Mouse (Mus musculus) liver, embryonic 11.5 days (tissue): ENCODE data around the gene Pou3f1. TPM values are rescaled to one million over a fixed set of nuclear protein-coding genes. Genes with fewer than 3 reads are reported as not detected.
"Not testable (repeated sequence)": the region's sequence is repeated elsewhere in the genome, so short reads cannot be mapped to it uniquely, and the experiment has no call there.

ENCODE experiments used
- ATAC-seq: fragments of 200-750 bp; cut with Nextera tagmentation; replicated peaks from 2 replicates; pipeline ENCODE4 v1.8.0; 2017; ENCODE audit warnings: moderate number of reproducible peaks, mild to moderate bottlenecking, moderate TSS enrichment, moderate library complexity; ENCODE audit not compliant: low FRiP score
- DNase-seq: peaks from one replicate; pipeline ENCODE4 v3.0.0-alpha.2; 2017; ENCODE audit warnings: low spot score
- H3K27ac ChIP-seq: fragments of 300-500 bp; sonication (generic); 2 replicates; pipeline ENCODE4 v1.5.1; 2014; ENCODE audit warnings: mild to moderate bottlenecking, low read depth, low read length, control low read depth
- H3K27me3 ChIP-seq: fragments of 300-500 bp; sonication (generic); replicated peaks from 2 replicates; pipeline ENCODE4 v1.6.1; 2014; ENCODE audit warnings: low read length, mixed read lengths; ENCODE audit not compliant: control insufficient read depth, insufficient read depth
- H3K36me3 ChIP-seq: fragments of 300-500 bp; sonication (generic); 2 replicates; pipeline ENCODE4 v1.6.1; 2014; ENCODE audit warnings: mild to moderate bottlenecking, low read length, moderate library complexity, mixed read lengths; ENCODE audit not compliant: control insufficient read depth, insufficient read depth
- H3K4me1 ChIP-seq: fragments of 300-500 bp; sonication (generic); replicated peaks from 2 replicates; pipeline ENCODE4 v1.6.1; 2014; ENCODE audit warnings: low read length, mixed read lengths; ENCODE audit not compliant: control insufficient read depth, insufficient read depth
- H3K4me2 ChIP-seq: fragments of 300-500 bp; sonication (generic); 2 replicates; pipeline ENCODE4 v1.6.1; 2014; ENCODE audit warnings: mild to moderate bottlenecking, control low read depth, moderate library complexity
- H3K4me3 ChIP-seq: fragments of 300-500 bp; sonication (generic); 2 replicates; pipeline ENCODE4 v1.5.1; 2014; ENCODE audit warnings: low read depth, low read length, control low read depth
- H3K9ac ChIP-seq: fragments of 300-500 bp; sonication (generic); 2 replicates; pipeline ENCODE4 v1.6.1; 2014; ENCODE audit warnings: low read depth, low read length, control low read depth
- H3K9me3 ChIP-seq: fragments of 300-500 bp; sonication (generic); 2 replicates; pipeline ENCODE4 v1.6.1; 2016; ENCODE audit warnings: low read length, inconsistent platforms, mixed read lengths; ENCODE audit not compliant: control insufficient read depth
- WGBS: fragments of 180-500 bp; shearing (Covaris S2); extraction: QIAGEN DNeasy Blood & Tissue Kit; methylation state at CpG from one replicate; pipeline ENCODE4 v1.1.7; 2014; 5-methylcytosine and 5-hydroxymethylcytosine counted together
- polyA plus RNA-seq: library from polyadenylated mRNA; unstranded; fragments of >200 nt; fragmentation: Nextera tagmentation; extraction: Ambion mirVana; gene quantifications from 2 replicates; pipeline ENCODE4 v1.2.1, GENCODE M21; 2014

Pou3f1 gene
- polyA plus RNA-seq, 1 experiment from 2014 or later = 0.16 TPM

GRCm38 (mm10) chr4:124707381-124708199 lies 51.0 kb downstream of the Pou3f1 start:
- not testable (repeated sequence) for ATAC-seq, H3K36me3 ChIP-seq, H3K4me2 ChIP-seq, H3K9ac ChIP-seq, H3K27me3 ChIP-seq, H3K27ac ChIP-seq, H3K4me3 ChIP-seq, DNase-seq, H3K9me3 ChIP-seq
- peaks cover 55% of the 10 kb centered on the region for H3K4me1 ChIP-seq
- WGBS = 87% methylated on average over 25 of the region's 25 CpGs

DNA sequence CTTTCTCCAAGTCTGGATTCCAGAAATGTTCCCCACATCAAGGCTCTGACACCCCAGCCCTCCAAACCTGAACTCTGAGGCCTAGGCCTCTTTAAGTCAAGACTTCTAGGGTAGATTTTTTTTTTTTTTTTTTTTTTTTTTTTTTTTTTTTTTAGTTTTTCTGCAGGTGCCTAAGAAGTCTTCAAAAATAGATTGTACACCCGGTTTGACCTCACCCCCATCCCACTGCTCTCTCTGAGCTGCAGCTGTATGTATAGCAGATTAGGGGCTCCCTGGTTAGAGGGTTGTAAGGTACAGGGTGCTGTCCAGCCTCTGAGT lies 51.6 kb downstream of the Pou3f1 start:
- peak overlapping the region; percentile 95 for H3K27ac ChIP-seq
- H3K4me2 ChIP-seq = peak overlapping the region; percentile 73
- ATAC-seq, DNase-seq, H3K36me3 ChIP-seq, H3K9me3 ChIP-seq, H3K27me3 ChIP-seq: not testable (repeated sequence)
- 6% methylated on average over 1 of the region's 1 CpGs for WGBS
- H3K4me3 ChIP-seq = peak overlapping the region; percentile 39; the same call in 1 of the 2 replicates
- peak overlapping the region; percentile 61; the same call in 1 of the 2 replicates for H3K9ac ChIP-seq
- H3K4me1 ChIP-seq = peaks cover 53% of the 10 kb centered on the region

DNA sequence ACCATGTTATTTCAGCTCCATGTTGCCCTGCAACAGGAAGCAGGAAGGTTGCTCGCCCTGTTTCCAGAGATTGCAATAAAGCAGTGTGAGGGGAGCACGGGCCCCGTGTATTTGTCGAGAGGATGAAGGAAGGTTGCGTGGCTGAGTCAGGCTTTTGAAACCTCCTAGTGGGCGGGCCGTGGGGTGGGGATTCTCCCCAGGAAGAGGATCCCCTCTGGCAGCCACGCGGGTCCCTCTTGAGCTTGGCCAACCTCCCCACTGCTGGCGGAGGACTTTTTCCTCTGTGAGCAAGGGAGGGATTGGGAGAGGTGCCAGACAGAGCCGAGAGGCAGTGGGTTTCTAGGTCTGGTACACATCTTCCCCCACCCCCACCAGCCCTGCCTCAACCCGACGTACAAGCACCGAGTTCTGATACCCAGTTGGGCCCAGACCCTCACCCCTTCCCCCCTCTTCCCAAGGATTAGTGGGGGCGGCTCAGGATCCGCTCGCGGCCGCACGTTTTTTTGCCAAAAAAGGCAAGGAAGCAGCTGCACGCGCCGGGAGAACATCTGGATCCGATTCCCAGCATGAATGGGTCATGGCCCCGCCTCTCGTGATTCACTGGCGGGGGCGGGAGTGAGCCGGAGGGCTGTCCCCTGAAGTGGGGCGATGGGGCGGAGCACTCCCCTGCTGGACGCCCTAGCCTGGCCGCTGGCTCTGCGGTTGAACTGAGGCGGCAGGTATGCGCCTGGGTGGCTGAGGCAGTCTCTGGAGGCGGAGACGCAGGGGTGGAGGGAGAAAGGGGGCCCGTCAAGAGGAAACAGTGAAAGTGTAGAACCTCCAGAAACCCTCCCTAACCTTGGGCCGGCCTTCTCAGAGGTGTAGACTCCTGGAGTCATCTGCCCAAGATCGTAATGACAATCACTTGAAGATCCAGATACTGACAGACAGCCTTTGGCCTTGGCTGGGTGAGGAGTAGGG lies 52.2 kb downstream of the Pou3f1 start:
- 3% methylated on average over 41 of the region's 41 CpGs for WGBS
- ATAC-seq (peak; percentile 81), DNase-seq (peak; percentile 87)
- peak overlapping the region; percentile 95 for H3K27ac ChIP-seq
- H3K9ac ChIP-seq = peak overlapping the region; percentile 61
- H3K4me1 ChIP-seq = peaks cover 47% of the 10 kb centered on the region
- no peaks in the 10 kb centered on the region for H3K9me3 ChIP-seq
- H3K4me3 ChIP-seq = peak overlapping the region; percentile 39
- H3K36me3 ChIP-seq = no peaks in the 10 kb centered on the region; the same call in 1 of the 2 replicates
- no peaks in the 10 kb centered on the region for H3K27me3 ChIP-seq
- H3K4me2 ChIP-seq = peak overlapping the region; percentile 73

DNA sequence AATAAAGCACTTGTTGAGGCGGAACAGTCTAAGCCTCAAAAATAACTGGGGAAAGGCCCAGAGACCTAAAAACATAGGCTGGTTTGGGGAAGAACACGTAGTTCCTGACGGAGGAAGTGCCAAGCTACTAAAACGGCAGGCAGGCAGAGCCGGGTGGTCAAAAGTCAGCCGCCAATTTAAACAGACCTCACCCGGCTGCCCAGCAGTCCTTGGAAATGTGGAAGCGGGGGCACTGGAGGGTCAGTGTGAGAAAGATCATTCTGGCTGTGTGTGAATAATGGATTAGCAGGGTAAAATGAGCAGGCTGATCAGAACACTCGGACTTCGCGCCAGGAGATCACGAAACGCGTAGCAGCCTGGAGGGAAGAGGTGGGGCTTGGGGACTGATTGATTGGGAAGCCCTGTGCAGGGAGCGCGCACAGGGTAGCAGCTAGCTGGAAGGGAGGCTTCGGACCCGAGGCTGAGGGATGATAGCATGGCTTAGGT lies 53.4 kb downstream of the Pou3f1 start:
- Histone ChIP-seq H3K4me1 (peaks cover 35% of the 10 kb centered on the region), H3K36me3 (no peaks in the 10 kb centered on the region; the same call in 1 of the 2 replicates)
- WGBS = 4% methylated on average over 18 of the region's 18 CpGs

More for the DNA sequence above, 53.4 kb downstream of the Pou3f1 start:
- ATAC-seq (no peak; the same call in 1 of the 2 replicates), DNase-seq (peak; percentile 55)
- H3K4me3 ChIP-seq = peak overlapping the region; percentile 39
- peak overlapping the region; percentile 64 for H3K9ac ChIP-seq
- H3K9me3 ChIP-seq = no peaks in the 10 kb centered on the region
- H3K4me2 ChIP-seq = peak overlapping the region; percentile 73
- no peaks in the 10 kb centered on the region for H3K27me3 ChIP-seq
- H3K27ac ChIP-seq = peak overlapping the region; percentile 95

Other genes starting within 250 kb of the Pou3f1 start
- not detected in 2 replicates for gene 3100002H09Rik, start 46.0 kb upstream of the Pou3f1 start, polyA plus RNA-seq
- gene Utp11, start 36.8 kb downstream of the Pou3f1 start, polyA plus RNA-seq = 73.3 and 80.5 TPM in 2 replicates
- 5.1 and 6.8 TPM in 2 replicates for gene Fhl3, start 43.9 kb downstream of the Pou3f1 start, polyA plus RNA-seq
- gene Sf3a3, start 58.0 kb downstream of the Pou3f1 start, polyA plus RNA-seq = 172 and 182 TPM in 2 replicates
- gene Inpp5b, start 85.0 kb downstream of the Pou3f1 start, polyA plus RNA-seq = 58.2 and 63.3 TPM in 2 replicates
- gene Mtf1, start 145.3 kb downstream of the Pou3f1 start, polyA plus RNA-seq = 21.2 and 24.2 TPM in 2 replicates
- gene Yrdc, start 193.9 kb downstream of the Pou3f1 start, polyA plus RNA-seq = 43.5 and 49.2 TPM in 2 replicates
- 25.5 and 26.2 TPM in 2 replicates for gene 1110065P20Rik, start 194.4 kb downstream of the Pou3f1 start, polyA plus RNA-seq
- 0.18 and 0.23 TPM in 2 replicates for gene Maneal, start 205.4 kb downstream of the Pou3f1 start, polyA plus RNA-seq
- 0.08 TPM in 1 of 2 replicates, not detected in the other for gene Epha10, start 224.1 kb downstream of the Pou3f1 start, polyA plus RNA-seq